Mouse (Mus musculus) CH12.LX (cell line): ENCODE measurements around the gene Il1r2. TPM values are rescaled to one million over a fixed set of nuclear protein-coding genes. Genes with fewer than 3 reads are reported as not detected.

Source experiments
- DNase-seq: peaks from one replicate; pipeline ENCODE4 v3.0.0-alpha.2; 2013; ENCODE audit errors: extremely low read depth
- H3K27ac ChIP-seq: 2 replicates; pipeline ENCODE4 v1.5.1; 2012; ENCODE audit warnings: low read depth, mild to moderate bottlenecking, control low read depth, moderate library complexity; ENCODE audit not compliant: insufficient read depth
- H3K27me3 ChIP-seq: replicated peaks from 2 replicates; pipeline ENCODE3; 2012; ENCODE audit warnings: inconsistent platforms
- H3K36me3 ChIP-seq, 2 experiments: replicated peaks in 1 of 2; 2 replicates each; pipeline versions ENCODE3 to v1.6.1; 2012; ENCODE audit warnings: inconsistent platforms in 1 of 2, low read length in 1 of 2, mild to moderate bottlenecking in 1 of 2, mixed read lengths in 1 of 2, moderate library complexity in 1 of 2; ENCODE audit not compliant: control insufficient read depth in 1 of 2, insufficient read depth in 1 of 2
- H3K4me1 ChIP-seq, 2 experiments: 2 replicates each; pipeline ENCODE4 v1.6.1; 2012; ENCODE audit warnings: inconsistent platforms in 1 of 2, moderate library complexity in 1 of 2; ENCODE audit not compliant: insufficient read depth in 2 of 2, control insufficient read depth in 1 of 2
- H3K4me2 ChIP-seq: 2 replicates; pipeline ENCODE4 v1.6.1; 2012; ENCODE audit warnings: low read depth, mild to moderate bottlenecking, control low read depth; ENCODE audit not compliant: poor library complexity, insufficient read depth, severe bottlenecking
- H3K4me3 ChIP-seq, 3 experiments: fragments of 150-350 bp in 1 of 3; sonication (generic) in 1 of 3; replicated peaks in 1 of 3; 2 replicates each; pipeline versions ENCODE3 to v1.5.1; 2011 to 2012; ENCODE audit warnings: low read depth in 2 of 3, low read length in 2 of 3, mild to moderate bottlenecking in 2 of 3, moderate library complexity in 2 of 3, control low read depth in 1 of 3, improper control_type of control experiment in 1 of 3, inconsistent platforms in 1 of 3, mixed read lengths in 1 of 3; ENCODE audit not compliant: poor library complexity in 1 of 3
- H3K79me2 ChIP-seq: replicated peaks from 2 replicates; pipeline ENCODE4 v1.6.1; 2012; ENCODE audit warnings: mild to moderate bottlenecking, moderate library complexity; ENCODE audit not compliant: control insufficient read depth, poor library complexity, insufficient read depth, severe bottlenecking; ENCODE audit errors: extremely low read depth
- H3K9ac ChIP-seq: 2 replicates; pipeline ENCODE4 v1.6.1; 2012; ENCODE audit warnings: low read depth, mild to moderate bottlenecking, control low read depth, moderate library complexity; ENCODE audit not compliant: insufficient read depth
- H3K9me3 ChIP-seq: replicated peaks from 2 replicates; pipeline ENCODE3; 2012; ENCODE audit warnings: low read length, inconsistent platforms, mixed read lengths
- CHD1 ChIP-seq: IDR thresholded peaks from 2 replicates; pipeline ENCODE4 v1.6.1; 2012; ENCODE audit warnings: low read depth, low read length, improper control_type of control experiment, inconsistent platforms
- CTCF ChIP-seq, 2 experiments: IDR thresholded peaks in 1 of 2; conservative IDR thresholded peaks in 1 of 2; 2 replicates each; pipeline ENCODE4 v1.5.1; 2011 to 2012; ENCODE audit warnings: low read depth in 2 of 2, low read length in 2 of 2, improper control_type of control experiment in 1 of 2, inconsistent platforms in 1 of 2, mild to moderate bottlenecking in 1 of 2, moderate library complexity in 1 of 2
- E2F4 ChIP-seq: IDR thresholded peaks from 2 replicates; pipeline ENCODE4 v1.6.1; 2011; ENCODE audit warnings: low read depth, low read length, improper control_type of control experiment; ENCODE audit not compliant: insufficient replicate concordance
- EP300 ChIP-seq: IDR thresholded peaks from 2 replicates; pipeline ENCODE4 v1.6.1; 2011; ENCODE audit warnings: low read length, improper control_type of control experiment
- IRF4 ChIP-seq: IDR thresholded peaks from 2 replicates; pipeline ENCODE4 v1.6.1; 2014; ENCODE audit warnings: low read depth, mild to moderate bottlenecking, inconsistent platforms, low read length, improper control_type of control experiment
- JUN ChIP-seq: IDR thresholded peaks from 2 replicates; pipeline ENCODE4 v1.6.1; 2011; ENCODE audit warnings: low read depth, mild to moderate bottlenecking, low read length, improper control_type of control experiment, moderate library complexity; ENCODE audit not compliant: insufficient read depth
- MAFK ChIP-seq: IDR thresholded peaks from 2 replicates; pipeline ENCODE4 v1.6.1; 2011; ENCODE audit warnings: low read length, improper control_type of control experiment; ENCODE audit not compliant: insufficient replicate concordance
- MAX ChIP-seq: IDR thresholded peaks from 2 replicates; pipeline ENCODE4 v1.6.1; 2011; ENCODE audit warnings: low read length, improper control_type of control experiment
- MAZ ChIP-seq: IDR thresholded peaks from 2 replicates; pipeline ENCODE4 v1.6.1; 2012; ENCODE audit warnings: low read depth, mild to moderate bottlenecking, inconsistent platforms, low read length, improper control_type of control experiment, moderate library complexity
- MEF2A ChIP-seq: IDR thresholded peaks from 2 replicates; pipeline ENCODE4 v1.6.1; 2014; ENCODE audit warnings: low read depth, mild to moderate bottlenecking, inconsistent platforms, low read length, improper control_type of control experiment, borderline replicate concordance
- MXI1 ChIP-seq: IDR thresholded peaks from 2 replicates; pipeline ENCODE4 v1.6.1; 2011; ENCODE audit warnings: mild to moderate bottlenecking, low read depth, low read length, improper control_type of control experiment
- NELFE ChIP-seq: IDR thresholded peaks from 2 replicates; pipeline ENCODE4 v1.6.1; 2011; ENCODE audit warnings: low read depth, low read length, improper control_type of control experiment
- NRF1 ChIP-seq: IDR thresholded peaks from 2 replicates; pipeline ENCODE4 v1.6.1; 2014; ENCODE audit warnings: low read depth, mild to moderate bottlenecking, inconsistent platforms, low read length, improper control_type of control experiment, moderate library complexity
- POLR2A ChIP-seq: IDR thresholded peaks from 2 replicates; pipeline ENCODE4 v1.6.1; 2011; ENCODE audit warnings: low read depth, mild to moderate bottlenecking, improper control_type of control experiment, low read length
- POLR2AphosphoS2 ChIP-seq: IDR thresholded peaks from 2 replicates; pipeline ENCODE4 v1.6.1; 2011; ENCODE audit warnings: low read depth, low read length, improper control_type of control experiment
- SIN3A ChIP-seq: IDR thresholded peaks from 2 replicates; pipeline ENCODE4 v1.6.1; 2012; ENCODE audit warnings: low read length, improper control_type of control experiment, inconsistent platforms
- SMC3 ChIP-seq: IDR thresholded peaks from 2 replicates; pipeline ENCODE4 v1.6.1; 2011; ENCODE audit warnings: low read depth, low read length, improper control_type of control experiment
- USF1 ChIP-seq: IDR thresholded peaks from 2 replicates; pipeline ENCODE4 v1.6.1; 2014; ENCODE audit warnings: low read depth, mild to moderate bottlenecking, inconsistent platforms, low read length, improper control_type of control experiment
- ZMIZ1 ChIP-seq: IDR thresholded peaks from 2 replicates; pipeline ENCODE4 v1.6.1; 2012; ENCODE audit warnings: low read depth, mild to moderate bottlenecking, inconsistent platforms, low read length, improper control_type of control experiment
- ZNF384 ChIP-seq: IDR thresholded peaks from 2 replicates; pipeline ENCODE4 v1.6.1; 2012; ENCODE audit warnings: low read depth, low read length, improper control_type of control experiment, inconsistent platforms
- dilution Hi-C: fragments of 300-500 bp; cut with MboI; formaldehyde crosslinking; loops from 2 replicates; pipeline ENCODE4 v1.14.3; 2020; ENCODE audit warnings: low sequenced_read_pairs; ENCODE audit not compliant: extremely low pct_unique_long_range_greater_than_20kb, extremely low pct_ligation_motif_present
- in situ Hi-C: fragments of 300-500 bp; cut with MboI; formaldehyde crosslinking; loops from 3 replicates; pipeline ENCODE4 v1.14.3; 2019; ENCODE audit warnings: low sequenced_read_pairs, low pct_ligation_motif_present, low pct_unique_long_range_greater_than_20kb, mixed read lengths
- polyA plus RNA-seq: library from polyadenylated mRNA; unstranded; fragments of >175 nt; gene quantifications from 2 replicates; pipeline ENCODE4 v1.2.1, GENCODE M21; 2012; ENCODE audit warnings: low read depth; ENCODE audit not compliant: insufficient read length
- total RNA-seq, 2 experiments: library from RNA; depleted of rRNA; stranded (reverse); fragments of 300-350 nt in 1 of 2; fragments of >200 nt in 1 of 2; gene quantifications; 2 replicates each; pipeline ENCODE4 v1.2.3; 2012 to 2014

Il1r2 gene
- total and polyA plus RNA-seq, 3 experiments: 0.13 to 2.2 (median 1.1) TPM

GRCm38 (mm10) chr1:40028207-40028998 lies 45.5 kb upstream of the Il1r2 start:
- DNase-seq: no peak
- H3K79me2 ChIP-seq: no peaks in the 10 kb centered on the region
- H3K4me3 ChIP-seq: no peak overlapping the region
- in situ Hi-C loops (no loop called here), dilution Hi-C loops (no loop called here)
- no peak overlapping the region for H3K4me2 ChIP-seq
- no peak overlapping the region for H3K27ac ChIP-seq
- H3K9ac ChIP-seq: no peak overlapping the region
- peaks cover 9 to 37% of the 10 kb centered on the region in 2 experiments for H3K36me3 ChIP-seq
- no peaks in the 10 kb centered on the region for H3K27me3 ChIP-seq
- H3K4me1 ChIP-seq: peaks cover 11 to 44% of the 10 kb centered on the region in 2 experiments
- no peaks in the 10 kb centered on the region for H3K9me3 ChIP-seq
- peak; percentile 87 for TF ChIP-seq ZNF384
- no peak for TF ChIP-seq MAFK

GRCm38 (mm10) chr1:40029597-40029996 lies 44.3 kb upstream of the Il1r2 start:
- Histone ChIP-seq H3K4me3 (no peak overlapping the region), H3K27ac (no peak overlapping the region), H3K4me2 (no peak overlapping the region), H3K9ac (no peak overlapping the region), H3K27me3 (no peaks in the 10 kb centered on the region), H3K79me2 (no peaks in the 10 kb centered on the region), H3K36me3 (peaks cover 4 to 25% of the 10 kb centered on the region in 2 experiments), H3K9me3 (no peaks in the 10 kb centered on the region), H3K4me1 (peaks cover 17 to 46% of the 10 kb centered on the region in 2 experiments)
- no peak for DNase-seq
- dilution Hi-C loops (no loop called here), in situ Hi-C loops (no loop called here)
- TF ChIP-seq EP300: no peak
- TF ChIP-seq NRF1: no peak
- no peak for TF ChIP-seq CHD1
- TF ChIP-seq SIN3A: no peak
- TF ChIP-seq POLR2A: no peak
- no peak for TF ChIP-seq IRF4
- TF ChIP-seq MXI1: no peak
- no peak for TF ChIP-seq NELFE
- no peak for TF ChIP-seq JUN
- TF ChIP-seq MAZ: no peak
- no peak for TF ChIP-seq SMC3
- TF ChIP-seq ZMIZ1: no peak
- TF ChIP-seq MAX: no peak
- no peak for TF ChIP-seq MEF2A
- TF ChIP-seq E2F4: no peak
- no peak for TF ChIP-seq USF1
- TF ChIP-seq CTCF (conservative IDR thresholded peaks at IDR 0.05 in 1 of 2, IDR thresholded peaks at IDR 0.05 in 1 of 2; ENCODE audit: low read depth in 2 of 2, low read length in 2 of 2): no peak
- TF ChIP-seq POLR2AphosphoS2: no peak
